Mouse (Mus musculus) layer of hippocampus, postnatal 36 days (tissue): ENCODE data around the gene Zfp931. TPM values are rescaled to one million over a fixed set of nuclear protein-coding genes. Genes with fewer than 3 reads are reported as not detected.

Experiments used
- total RNA-seq, 2 experiments: library from RNA; stranded (reverse); gene quantifications; 2 replicates each; pipeline ENCODE4 v1.2.3; 2021

Zfp931 gene
- total RNA-seq, 2 experiments from 2014 or later = 26.9 to 30.4 TPM

Other genes starting within 250 kb of the Zfp931 start
- 100 to 1,000 TPM; 139 to 163 TPM for gene Gm14325, start 238.1 kb downstream of the Zfp931 start, total RNA-seq
- gene Gm14327, start 181.4 kb downstream of the Zfp931 start, total RNA-seq = 1 to 10 TPM; 5.5 TPM
- 1 to 10 TPM in 1 of 2 experiments, not detected in 1; 1.4 TPM for gene Zfp972, start 152.9 kb downstream of the Zfp931 start, total RNA-seq
- 10 to 100 TPM; 50.7 to 59.4 TPM for gene Gm14326, start 121.2 kb downstream of the Zfp931 start, total RNA-seq
- 10 to 100 TPM; 30.6 to 36.1 TPM for gene Zfp971, start 55.2 kb downstream of the Zfp931 start, total RNA-seq
- 100 to 1,000 TPM; 133 to 153 TPM for gene Phactr3, start 40.5 kb upstream of the Zfp931 start, total RNA-seq